Mouse (Mus musculus) erythroblast, embryonic 14.5 days (primary cell): ENCODE results near the gene Lpp. TPM values are rescaled to one million over a fixed set of nuclear protein-coding genes. Genes with fewer than 3 reads are reported as not detected.

Experiments used
- H3K27me3 ChIP-seq: 2 replicates; pipeline ENCODE4 v1.6.1; 2012; ENCODE audit warnings: inconsistent platforms; ENCODE audit not compliant: control insufficient read depth
- H3K36me3 ChIP-seq: 2 replicates; pipeline ENCODE4 v1.6.1; 2012; ENCODE audit warnings: mild to moderate bottlenecking, inconsistent platforms; ENCODE audit not compliant: control insufficient read depth
- H3K4me1 ChIP-seq: 2 replicates; pipeline ENCODE4 v1.6.1; 2012; ENCODE audit warnings: inconsistent platforms; ENCODE audit not compliant: control insufficient read depth
- H3K4me3 ChIP-seq: replicated peaks from 2 replicates; pipeline ENCODE3; 2012; ENCODE audit warnings: moderate library complexity, mild to moderate bottlenecking, inconsistent platforms
- H3K9me3 ChIP-seq: 2 replicates; pipeline ENCODE4 v1.6.1; 2012; ENCODE audit warnings: low read length, inconsistent platforms, mixed read lengths; ENCODE audit not compliant: control insufficient read depth
- GATA1 ChIP-seq: IDR thresholded peaks from 2 replicates; pipeline ENCODE4 v1.6.1; 2012; ENCODE audit warnings: low read length, inconsistent platforms, mixed read lengths
- TAL1 ChIP-seq: IDR thresholded peaks from 3 replicates; pipeline ENCODE4 v1.6.1; 2012; ENCODE audit warnings: low read length, inconsistent platforms, mixed read lengths
- polyA plus RNA-seq: library from polyadenylated mRNA; stranded (reverse); fragments of >175 nt; gene quantifications from 2 replicates; pipeline ENCODE4 v1.2.3, GENCODE M21; 2012

Gene Lpp
- polyA plus RNA-seq, 1 experiment, result not detected

DNA sequence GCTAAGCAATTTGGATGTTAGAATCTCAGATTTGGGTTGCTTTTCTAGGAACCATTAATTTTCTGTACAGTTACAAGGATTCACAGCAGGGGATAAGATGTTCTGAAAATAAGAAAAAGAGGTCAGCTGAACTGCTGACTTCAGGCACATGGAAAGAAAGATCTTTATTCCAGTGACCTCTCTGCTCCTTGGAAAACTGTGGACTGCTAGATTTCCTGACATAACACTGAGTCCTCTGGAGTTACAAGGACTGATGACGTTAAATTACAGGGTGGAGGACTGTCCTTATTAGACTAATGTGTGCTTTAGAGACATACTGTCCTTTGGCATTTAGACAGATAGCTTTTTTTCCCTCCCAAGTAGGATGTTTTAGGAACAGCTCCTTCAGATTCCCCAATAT lies 77.3 kb downstream of the Lpp start:
- Histone ChIP-seq H3K4me1 (no peaks in the 10 kb centered on the region), H3K27me3 (no peaks in the 10 kb centered on the region), H3K9me3 (no peaks in the 10 kb centered on the region), H3K4me3 (no peak overlapping the region), H3K36me3 (no peaks in the 10 kb centered on the region; the same call in 1 of the 2 replicates)
- TF ChIP-seq TAL1, result no peak
- no peak for TF ChIP-seq GATA1

DNA sequence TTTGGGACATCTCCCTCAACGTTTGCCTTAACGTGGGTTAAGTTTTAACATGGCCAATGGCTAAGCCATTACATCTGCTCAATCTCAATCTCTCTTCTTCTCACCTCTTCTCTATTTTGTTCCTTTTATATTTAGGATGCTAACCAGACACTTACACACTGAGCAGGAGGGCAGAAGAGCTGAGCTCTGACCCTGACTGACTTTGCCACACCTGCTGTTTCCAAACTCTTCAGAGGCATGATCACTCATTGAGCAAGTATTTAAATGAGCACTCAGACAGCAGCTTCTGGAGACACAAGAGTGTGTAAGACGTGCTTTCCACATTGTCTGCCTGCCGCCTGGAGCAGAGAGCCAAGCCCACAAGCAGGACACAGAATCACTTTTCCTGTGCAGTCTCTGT lies 77.7 kb downstream of the Lpp start:
- H3K9me3 ChIP-seq, result no peaks in the 10 kb centered on the region
- TF ChIP-seq TAL1 (no peak), GATA1 (no peak)
- H3K27me3 ChIP-seq, result no peaks in the 10 kb centered on the region
- H3K4me3 ChIP-seq, result no peak overlapping the region
- H3K4me1 ChIP-seq, result no peaks in the 10 kb centered on the region
- no peaks in the 10 kb centered on the region; the same call in 1 of the 2 replicates for H3K36me3 ChIP-seq

DNA sequence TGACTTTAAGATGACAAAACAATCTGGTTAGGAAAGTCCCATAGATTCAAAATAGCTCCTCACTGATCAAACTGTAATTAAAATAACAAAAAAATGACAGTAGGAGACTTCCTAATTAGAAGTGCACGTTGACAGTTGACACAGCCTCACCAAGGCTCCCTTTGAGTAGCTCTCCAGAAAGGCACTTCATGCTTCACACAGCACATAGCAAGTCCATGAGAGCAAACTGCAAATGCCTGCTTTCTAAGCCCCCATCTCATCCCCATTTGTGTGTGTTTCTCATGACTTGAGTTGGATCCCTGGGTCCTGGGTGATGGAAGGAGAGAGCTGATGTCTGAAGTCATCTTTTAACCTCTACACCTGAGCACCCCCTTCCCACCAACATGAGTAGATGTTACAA lies 78.5 kb downstream of the Lpp start:
- TF ChIP-seq GATA1 (no peak), TAL1 (no peak)
- no peaks in the 10 kb centered on the region for H3K27me3 ChIP-seq
- no peaks in the 10 kb centered on the region; the same call in 1 of the 2 replicates for H3K36me3 ChIP-seq
- no peaks in the 10 kb centered on the region for H3K9me3 ChIP-seq
- no peak overlapping the region for H3K4me3 ChIP-seq
- H3K4me1 ChIP-seq, result no peaks in the 10 kb centered on the region

DNA sequence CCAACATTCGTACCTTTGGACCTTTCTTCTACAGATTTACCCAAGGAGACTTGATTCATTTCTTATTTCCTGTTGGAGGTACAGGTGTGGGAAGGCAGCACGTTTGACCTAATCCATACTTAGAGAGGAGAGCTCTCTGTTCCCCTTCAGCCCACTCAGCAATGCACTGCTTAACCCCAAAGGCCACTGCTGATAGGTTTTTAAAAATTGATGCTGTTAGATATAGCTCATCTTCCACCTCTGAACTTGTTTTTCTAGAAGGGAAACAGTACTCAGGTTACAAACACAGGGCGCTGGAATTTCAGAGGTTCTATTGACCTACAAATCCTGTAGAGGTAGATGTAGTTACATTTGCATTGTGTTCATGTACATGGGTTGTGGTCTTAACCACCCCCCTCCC lies 80.7 kb downstream of the Lpp start:
- Histone ChIP-seq H3K4me3 (no peak overlapping the region), H3K27me3 (no peaks in the 10 kb centered on the region), H3K36me3 (no peaks in the 10 kb centered on the region; the same call in 1 of the 2 replicates), H3K9me3 (no peaks in the 10 kb centered on the region), H3K4me1 (no peaks in the 10 kb centered on the region)
- TF ChIP-seq TAL1 (no peak), GATA1 (no peak)

DNA sequence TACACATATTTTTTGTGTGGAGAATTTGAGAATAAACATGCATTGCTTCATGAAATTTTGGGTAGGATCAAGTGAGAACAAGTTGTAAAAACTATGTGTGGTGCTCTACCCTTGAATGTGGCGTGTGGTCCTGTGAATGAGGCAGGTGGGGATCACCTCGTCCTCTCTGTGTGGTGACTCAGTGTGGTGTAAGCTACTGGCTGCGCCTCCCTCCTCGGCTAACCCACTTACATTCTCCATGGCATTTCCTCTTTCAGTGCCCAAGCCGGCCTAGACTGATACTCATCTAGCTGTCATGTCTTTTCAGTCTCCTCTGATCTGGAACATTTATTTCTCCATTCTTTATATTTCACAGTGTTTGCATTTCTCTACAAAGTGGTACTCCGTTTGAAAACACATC lies 81.5 kb downstream of the Lpp start:
- H3K4me1 ChIP-seq, result no peaks in the 10 kb centered on the region
- H3K4me3 ChIP-seq, result no peak overlapping the region
- no peak for TF ChIP-seq TAL1
- H3K9me3 ChIP-seq, result no peaks in the 10 kb centered on the region
- no peaks in the 10 kb centered on the region; the same call in 1 of the 2 replicates for H3K36me3 ChIP-seq
- H3K27me3 ChIP-seq, result no peaks in the 10 kb centered on the region

DNA sequence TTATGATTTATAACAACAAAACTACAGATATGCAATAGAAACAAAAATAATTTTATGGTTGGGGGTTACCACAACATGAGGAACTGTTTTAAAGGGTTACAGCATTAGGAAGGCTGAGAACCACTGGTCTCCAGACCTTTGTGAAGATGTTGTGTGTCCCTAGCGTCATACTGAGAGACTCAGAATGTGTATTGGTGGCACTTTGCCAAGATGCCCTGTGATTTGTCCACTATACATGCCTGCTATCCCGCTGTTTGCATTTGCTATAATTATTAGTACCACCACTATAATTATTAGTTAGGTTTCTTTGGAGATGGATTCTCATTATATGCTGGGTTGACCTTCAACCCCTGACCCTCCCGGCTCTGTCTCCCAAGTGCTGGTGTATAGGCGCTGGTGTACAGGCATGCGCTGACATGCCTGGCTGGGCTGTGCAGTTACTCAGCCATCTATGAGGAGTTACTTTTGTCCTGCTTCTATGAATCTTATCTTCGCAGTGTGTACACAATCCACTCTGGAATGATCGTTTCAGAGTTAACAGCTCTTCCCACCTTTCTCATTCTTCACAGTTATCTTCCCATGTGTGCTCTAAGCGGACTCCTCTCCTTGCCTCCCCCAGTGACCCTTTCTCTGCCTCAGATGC lies 82.1 kb downstream of the Lpp start:
- H3K36me3 ChIP-seq, result no peaks in the 10 kb centered on the region; the same call in 1 of the 2 replicates

DNA sequence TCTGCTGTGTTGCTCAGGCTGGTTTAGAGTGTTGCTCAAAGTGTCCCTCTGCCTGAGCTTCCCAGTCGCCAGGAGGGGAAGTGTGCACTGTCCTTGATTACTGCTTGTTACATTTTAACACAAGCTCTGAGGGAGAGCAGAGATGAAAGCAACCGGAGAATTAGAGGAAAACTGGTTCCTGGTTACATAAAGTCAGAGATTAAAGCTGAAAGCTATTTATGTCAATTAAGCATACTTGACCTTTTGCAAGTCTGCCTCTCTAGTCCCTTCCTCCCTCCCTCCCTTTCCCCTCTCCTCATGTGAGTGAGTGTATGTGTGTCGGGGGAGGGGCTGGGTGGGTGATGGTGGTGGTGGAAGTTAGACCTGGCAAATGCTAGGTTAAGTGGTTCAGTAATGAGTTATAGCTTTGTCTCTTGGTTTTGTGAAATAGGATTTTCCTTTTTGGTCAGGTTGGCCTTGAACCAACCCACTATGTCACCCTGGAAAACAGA lies 83.6 kb downstream of the Lpp start:
- no peaks in the 10 kb centered on the region for H3K27me3 ChIP-seq
- H3K4me1 ChIP-seq, result no peaks in the 10 kb centered on the region
- H3K9me3 ChIP-seq, result no peaks in the 10 kb centered on the region
- no peaks in the 10 kb centered on the region; the same call in 1 of the 2 replicates for H3K36me3 ChIP-seq
- H3K4me3 ChIP-seq, result no peak overlapping the region
- TF ChIP-seq TAL1 (no peak), GATA1 (no peak)

More for the DNA sequence above, 82.1 kb downstream of the Lpp start:
- Histone ChIP-seq H3K9me3 (no peaks in the 10 kb centered on the region), H3K27me3 (no peaks in the 10 kb centered on the region), H3K4me1 (no peaks in the 10 kb centered on the region), H3K4me3 (no peak overlapping the region)
- no peak for TF ChIP-seq TAL1
- no peak for TF ChIP-seq GATA1

DNA sequence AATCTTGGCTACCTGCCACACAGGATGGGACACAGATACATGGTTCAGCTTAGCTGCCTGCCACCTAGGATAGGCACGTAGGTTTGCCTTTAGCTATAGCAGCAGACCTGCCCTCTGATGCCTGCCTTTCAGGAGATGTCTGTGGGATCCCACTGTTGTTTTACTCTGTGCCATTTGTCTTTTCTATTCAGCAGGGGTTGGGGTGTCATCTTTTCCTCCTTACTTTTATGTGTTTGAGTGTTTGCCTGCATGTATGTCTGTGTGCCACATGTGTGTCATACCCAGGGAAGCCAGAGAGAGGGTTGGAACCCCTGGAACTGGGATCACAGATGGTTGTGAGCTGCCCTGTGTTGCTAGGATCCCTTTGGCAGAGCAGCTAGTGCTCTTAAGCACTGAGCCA lies 84.7 kb downstream of the Lpp start:
- no peak for TF ChIP-seq TAL1
- no peaks in the 10 kb centered on the region for H3K36me3 ChIP-seq
- no peak overlapping the region for H3K4me3 ChIP-seq

DNA sequence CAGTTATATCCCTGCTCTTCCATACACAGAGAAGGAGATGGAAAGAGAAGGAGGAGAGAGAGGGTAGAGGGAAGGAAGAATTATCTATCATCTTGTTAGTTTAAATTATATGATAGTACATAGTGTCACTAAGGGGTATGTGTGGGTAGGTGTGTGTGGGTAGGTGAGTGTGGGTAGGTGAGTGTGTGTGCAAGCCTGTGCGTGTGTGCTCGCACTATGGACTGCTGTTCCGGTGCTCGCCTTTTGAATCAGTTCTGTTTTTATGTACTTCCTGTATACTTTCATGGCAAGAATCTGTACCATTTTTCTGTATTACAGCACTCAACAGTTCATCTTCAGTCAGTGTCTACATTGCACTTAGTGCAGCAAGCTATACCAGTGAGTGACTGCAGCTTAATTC lies 85.5 kb downstream of the Lpp start:
- TF ChIP-seq GATA1, result no peak
- TF ChIP-seq TAL1, result no peak
- H3K4me3 ChIP-seq, result no peak overlapping the region
- H3K36me3 ChIP-seq, result no peaks in the 10 kb centered on the region
- no peaks in the 10 kb centered on the region for H3K4me1 ChIP-seq
- no peaks in the 10 kb centered on the region for H3K27me3 ChIP-seq
- H3K9me3 ChIP-seq, result no peaks in the 10 kb centered on the region

More for the DNA sequence above, 84.7 kb downstream of the Lpp start:
- Histone ChIP-seq H3K27me3 (no peaks in the 10 kb centered on the region), H3K9me3 (no peaks in the 10 kb centered on the region), H3K4me1 (no peaks in the 10 kb centered on the region)

DNA sequence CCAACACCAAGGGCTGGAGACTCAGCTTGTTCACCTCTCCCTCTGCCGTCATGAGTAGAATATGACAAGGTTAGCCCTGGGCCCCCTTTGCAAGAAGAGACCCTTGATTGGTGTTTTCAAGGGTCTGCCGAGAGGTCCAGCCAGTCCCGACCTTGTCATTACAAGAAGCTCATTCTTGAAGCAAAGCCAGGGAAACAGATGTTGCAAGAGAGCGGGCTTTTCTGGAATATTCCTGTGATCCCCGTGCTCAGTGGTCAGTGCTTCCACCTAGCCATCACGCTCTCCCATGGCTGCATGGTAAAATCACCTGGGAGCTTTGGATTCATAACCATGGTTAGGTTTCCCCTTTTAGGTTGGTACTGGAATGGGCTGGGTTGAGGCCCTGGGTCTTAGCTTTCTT lies 89.3 kb downstream of the Lpp start:
- no peaks in the 10 kb centered on the region for H3K9me3 ChIP-seq
- no peaks in the 10 kb centered on the region for H3K27me3 ChIP-seq
- TF ChIP-seq GATA1 (no peak), TAL1 (no peak)
- H3K36me3 ChIP-seq, result no peaks in the 10 kb centered on the region
- H3K4me1 ChIP-seq, result no peaks in the 10 kb centered on the region
- H3K4me3 ChIP-seq, result no peak overlapping the region
